Mouse (Mus musculus): ENCODE measurements at regions not wholly inside any gene's neighbourhood (a gene's known extent, or its start where the extent isn't known, plus 50 kb on each side); places are given as distances from the start of the nearest gene placed in this dataset.

DNA sequence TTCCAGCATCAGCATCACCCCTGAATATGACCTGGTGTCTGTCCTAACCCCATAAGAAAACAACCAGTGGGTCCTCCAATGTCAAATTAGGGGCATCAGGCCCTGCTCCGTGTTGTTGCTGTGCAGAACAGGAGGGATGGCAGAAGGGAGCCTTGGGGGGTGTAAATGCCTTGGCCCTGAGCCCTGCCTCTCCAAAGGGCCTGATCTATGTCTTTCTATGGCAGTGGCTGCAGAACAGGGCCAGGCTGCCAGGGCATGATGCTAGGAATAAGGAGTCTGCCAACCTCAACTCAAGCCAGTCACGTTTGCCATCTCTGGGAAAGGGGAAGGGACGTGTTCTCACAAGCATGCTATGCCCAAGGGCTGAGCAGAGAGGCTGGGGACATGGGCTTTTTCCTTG, 172.9 kb downstream of the Kcna5 start:
- no peak for DNase-seq (ENCODE audit: low spot score)

DNA sequence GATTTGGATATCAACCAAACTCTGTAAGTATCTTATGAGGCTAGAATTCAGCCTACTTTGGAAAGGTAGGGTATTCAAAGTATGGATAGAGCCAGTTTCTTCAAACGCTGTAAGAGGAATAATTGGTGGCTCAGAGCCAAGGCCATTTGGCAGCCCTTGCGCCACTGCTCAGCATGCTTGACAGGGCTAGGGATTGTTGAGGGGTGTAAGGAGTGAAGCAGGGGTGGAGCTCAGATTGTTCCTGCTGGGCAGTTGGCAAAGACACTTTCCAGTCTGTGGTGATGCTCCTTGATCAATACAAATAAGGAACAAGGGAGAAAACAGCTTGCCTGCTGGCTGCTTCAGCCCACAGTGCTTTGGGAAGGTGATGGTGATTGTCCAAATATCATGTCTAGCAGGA, 181.9 kb downstream of the Kcna5 start:
- DNase-seq (ENCODE audit: low spot score), result no peak

DNA sequence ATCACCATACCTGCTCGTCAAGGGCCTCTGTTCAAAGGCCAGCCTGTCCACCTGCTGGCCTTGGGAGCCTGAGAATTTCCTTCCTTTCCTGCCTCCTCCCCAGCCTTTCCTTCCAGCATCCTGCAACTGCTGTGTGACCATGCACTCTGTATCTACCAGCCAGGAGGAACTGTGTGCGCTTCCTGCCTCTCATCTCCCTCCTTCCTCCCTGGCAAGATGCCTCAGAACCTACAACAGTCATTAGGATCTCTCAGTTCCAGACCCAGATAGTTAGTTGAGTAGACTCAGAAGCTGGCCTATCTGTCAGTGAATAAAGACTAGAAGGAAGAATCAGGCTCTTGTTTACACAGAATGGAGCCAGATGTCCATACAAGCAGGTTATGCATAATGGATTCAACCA, 183.8 kb upstream of the Ntf3 start:
- no peak for DNase-seq (ENCODE audit: low spot score)

DNA sequence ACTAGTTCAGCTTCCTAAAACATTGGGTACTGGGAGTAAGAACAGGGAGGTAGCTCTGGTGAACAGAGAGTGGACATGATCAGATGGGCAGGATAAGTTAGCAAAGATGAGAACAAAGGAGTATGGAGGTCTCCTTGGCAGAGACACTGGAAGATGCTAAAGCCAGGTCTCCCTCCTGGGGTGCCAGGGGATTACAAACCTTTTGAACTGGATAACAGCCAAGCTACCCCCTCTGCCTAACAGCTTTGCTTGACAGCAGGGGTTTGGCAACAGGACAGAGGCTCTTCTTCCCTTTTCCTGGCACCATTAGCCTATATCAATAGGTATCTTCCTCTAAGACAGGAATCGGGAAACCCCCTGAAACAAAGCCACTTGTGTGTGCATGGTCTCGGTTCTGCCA, 183.2 kb upstream of the Ntf3 start:
- no peak for DNase-seq (ENCODE audit: low spot score)

DNA sequence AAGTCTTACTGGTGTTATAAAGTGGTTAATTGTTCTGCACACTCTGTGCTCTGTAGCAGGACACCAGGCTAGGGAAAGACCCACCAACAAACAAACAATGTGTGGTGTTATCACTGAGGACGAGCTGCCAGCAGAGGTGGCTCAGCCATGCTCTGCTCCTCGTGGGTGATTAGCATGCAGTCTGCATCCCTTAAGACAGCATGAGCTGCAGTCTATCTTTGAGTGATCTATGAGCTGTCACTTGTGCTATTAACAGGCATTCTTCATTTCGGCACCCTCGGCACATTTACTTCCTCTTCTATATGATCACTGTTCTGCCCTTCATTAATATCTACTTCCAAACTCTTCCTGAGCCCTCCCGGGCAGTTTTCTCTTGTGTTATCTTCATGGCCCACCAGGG, 178.5 kb upstream of the Ntf3 start:
- no peak for DNase-seq (ENCODE audit: low spot score)

DNA sequence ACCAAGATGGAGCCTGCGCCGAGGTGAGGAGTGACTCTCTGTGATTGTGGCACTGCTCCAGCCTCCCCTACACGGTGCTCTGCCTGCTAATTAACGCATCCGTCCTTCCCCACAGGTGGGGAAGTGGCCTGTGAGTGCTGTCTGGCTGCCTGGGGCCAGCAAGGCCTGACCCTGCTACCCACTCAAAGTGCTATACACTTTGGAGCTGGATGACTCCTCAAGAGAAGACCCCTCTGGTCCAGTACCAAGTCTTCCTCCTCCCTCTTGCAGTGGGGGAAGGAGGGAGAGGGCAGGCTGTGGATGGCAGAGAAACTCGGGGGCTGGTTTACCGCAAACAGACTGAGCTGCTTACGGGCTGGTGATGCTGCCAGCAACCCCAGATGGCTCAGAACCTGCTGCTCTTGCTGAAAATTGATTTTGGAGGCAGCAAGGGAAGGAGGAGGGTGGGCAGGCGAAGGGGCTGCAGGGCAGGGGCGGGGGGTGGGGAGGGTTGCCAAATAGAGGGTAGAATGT, 173.4 kb upstream of the Ntf3 start:
- no peak for DNase-seq (ENCODE audit: low spot score)

DNA sequence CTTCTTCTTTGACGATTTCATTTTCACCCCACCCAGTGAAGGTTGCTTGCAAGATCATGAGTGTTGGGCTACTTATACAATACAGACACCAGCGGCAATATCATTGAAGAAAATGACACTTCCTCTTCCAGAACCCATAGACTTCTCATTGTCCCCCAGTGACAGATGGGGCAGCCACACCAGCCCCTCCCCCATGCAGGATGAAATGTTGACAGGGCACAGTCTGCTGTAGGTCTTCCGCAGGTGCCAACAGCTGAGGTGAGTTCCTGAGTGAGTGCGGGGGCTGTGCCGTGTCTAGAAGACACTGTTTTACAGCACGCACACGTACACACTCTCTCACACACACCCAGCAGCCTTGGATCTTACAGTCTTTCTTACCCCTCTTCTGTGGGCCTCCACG, 171.0 kb upstream of the Ntf3 start:
- DNase-seq (ENCODE audit: low spot score), result no peak

DNA sequence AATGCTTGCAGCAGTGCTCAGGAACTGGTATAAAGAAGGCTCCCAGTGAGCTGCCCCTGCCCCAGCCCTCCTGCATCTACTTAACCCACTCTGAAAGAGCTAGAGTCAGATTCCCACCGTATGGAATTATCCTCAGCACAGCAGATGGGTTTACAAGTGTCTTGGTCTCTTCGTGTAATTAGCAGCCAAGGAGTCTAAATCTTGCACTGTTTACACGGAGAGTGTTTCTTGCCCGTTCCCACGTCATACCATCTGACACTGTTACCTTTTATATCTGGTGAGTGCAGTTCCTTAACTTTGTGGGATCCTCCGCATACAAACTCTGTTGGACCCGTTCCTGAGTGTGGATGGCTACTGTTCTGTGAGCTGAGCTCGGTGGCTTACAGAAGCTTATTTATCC, 167.5 kb upstream of the Ntf3 start:
- DNase-seq (ENCODE audit: low spot score), result no peak

DNA sequence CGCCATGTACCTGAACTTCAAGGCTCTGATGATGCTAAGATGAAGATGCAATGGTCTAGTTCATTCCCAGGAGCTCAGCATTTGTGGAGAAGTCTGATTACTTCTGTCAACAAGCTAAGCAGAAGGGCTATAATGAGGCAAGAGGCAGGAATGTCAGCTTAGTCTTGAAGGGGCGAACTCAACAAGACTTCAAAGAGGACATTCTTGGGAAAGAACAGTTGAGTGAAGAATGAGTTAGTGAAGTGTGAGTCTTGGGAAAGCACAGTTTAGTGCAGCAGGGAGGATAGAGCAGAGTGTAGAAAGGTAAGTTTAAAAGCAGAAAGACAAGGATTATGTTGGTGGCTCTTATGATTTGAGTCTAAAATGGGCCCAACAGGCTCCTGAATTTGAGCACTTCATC, 160.5 kb upstream of the Ntf3 start:
- no peak for DNase-seq (ENCODE audit: low spot score)

DNA sequence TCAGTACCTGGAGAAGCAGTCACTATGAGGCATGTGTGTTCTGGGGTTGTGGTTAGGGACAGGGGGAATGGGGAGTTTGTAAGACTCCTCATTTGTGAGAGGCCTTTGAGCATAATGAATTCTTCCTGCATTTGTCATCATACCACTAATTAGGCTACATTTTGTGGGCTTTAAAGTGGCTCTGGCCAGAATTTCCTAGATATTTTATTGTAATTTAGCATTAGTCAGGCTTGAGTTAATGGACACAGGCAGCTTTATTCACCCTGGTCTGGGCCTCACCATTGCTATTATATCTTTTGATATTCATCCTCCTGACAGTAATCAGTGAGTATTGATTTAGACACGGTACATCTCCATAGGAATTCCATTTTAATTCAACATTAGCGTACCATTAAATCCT, 151.8 kb upstream of the Ntf3 start:
- DNase-seq (ENCODE audit: low spot score), result no peak

DNA sequence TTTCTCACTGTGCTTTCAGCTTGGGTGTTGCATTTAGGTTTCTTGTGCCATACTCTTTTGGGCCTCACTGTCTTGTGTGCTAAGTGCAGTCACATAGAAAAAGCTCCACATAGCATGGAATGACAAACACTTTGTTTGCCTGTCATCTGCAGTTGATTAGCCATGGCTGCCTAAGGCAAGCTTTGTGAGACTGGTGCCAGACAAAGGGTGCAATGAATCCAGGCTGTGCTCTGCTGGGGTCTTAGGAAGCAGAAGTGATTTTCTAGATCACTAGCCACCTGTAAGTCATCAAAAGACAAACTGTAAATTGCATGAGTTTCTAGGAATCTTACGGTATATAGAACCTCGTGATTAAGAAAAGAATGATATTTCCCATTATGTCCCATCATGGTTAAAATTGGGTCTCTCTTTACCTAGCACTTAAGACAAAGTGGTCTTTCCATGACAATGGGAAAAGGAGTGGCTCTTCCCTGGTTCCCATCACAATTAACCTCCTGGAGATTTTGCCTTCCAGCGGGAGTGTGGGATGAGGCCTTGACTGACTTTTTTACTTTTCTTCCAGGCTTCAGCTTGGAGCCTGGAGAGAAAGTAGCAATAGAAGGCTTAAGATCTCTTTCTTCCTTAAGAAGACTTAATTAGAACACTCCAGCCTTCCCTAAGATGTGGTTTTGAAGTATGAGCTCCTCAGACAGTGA, 144.2 kb upstream of the Ntf3 start:
- DNase-seq (ENCODE audit: low spot score), result no peak

DNA sequence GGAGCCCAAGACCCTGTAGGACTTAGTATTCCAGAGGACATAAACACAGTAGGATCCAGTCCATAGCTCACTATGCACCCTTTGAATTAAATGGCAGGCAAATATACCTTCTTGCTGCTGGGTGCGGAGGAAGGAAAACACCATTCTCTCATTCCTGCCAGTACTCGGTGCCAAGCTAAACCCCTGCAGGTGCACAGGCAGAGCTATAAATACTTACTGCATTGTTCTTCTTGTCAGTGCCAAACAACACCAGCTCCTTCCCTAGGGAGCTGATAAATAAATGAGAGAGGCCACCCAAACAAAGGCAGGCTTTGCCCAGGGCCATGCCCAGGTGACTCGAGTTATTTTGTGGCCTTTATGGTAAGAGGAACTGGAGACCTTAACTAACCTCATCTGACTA, 136.4 kb upstream of the Ntf3 start:
- no peak for DNase-seq (ENCODE audit: low spot score)

DNA sequence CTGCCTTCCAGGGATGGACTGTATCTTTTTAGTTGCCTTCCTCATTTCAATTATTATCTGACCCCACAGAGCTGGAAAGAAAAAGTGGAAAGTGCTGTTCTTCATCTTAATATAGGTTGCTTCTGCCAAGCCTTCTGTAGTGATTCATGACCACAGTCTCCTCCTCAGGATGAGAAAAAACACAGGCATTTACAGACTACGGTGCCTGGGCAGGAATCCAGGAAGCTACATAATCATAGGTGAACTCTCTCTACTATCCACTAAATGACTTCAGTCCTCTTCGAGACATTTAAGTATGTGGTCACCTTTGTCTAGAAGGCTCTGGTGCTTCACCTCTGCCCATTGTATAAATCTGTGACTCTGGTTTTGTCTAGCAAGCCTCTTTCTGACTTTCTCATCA, 124.9 kb upstream of the Ntf3 start:
- no peak for DNase-seq (ENCODE audit: low spot score)

DNA sequence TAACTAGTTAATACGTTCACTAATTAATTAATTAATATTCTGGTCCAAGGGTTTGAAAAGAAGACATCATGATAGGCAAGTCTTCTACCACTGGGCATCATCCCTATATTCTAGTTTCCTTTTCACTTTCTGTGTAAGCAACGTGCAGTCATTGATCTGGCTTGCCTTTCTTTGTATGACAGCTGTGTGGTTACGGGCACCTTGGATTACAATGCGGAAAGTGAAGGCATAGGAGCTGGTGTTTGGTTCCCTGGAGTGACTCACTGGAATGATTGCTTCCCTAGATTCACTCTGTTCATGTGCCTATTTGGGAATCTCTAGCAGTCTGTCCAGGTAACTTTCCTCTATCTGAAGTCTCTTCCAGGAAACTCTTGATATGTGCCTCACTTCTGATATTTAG, 120.5 kb upstream of the Ntf3 start:
- DNase-seq (ENCODE audit: low spot score), result no peak

DNA sequence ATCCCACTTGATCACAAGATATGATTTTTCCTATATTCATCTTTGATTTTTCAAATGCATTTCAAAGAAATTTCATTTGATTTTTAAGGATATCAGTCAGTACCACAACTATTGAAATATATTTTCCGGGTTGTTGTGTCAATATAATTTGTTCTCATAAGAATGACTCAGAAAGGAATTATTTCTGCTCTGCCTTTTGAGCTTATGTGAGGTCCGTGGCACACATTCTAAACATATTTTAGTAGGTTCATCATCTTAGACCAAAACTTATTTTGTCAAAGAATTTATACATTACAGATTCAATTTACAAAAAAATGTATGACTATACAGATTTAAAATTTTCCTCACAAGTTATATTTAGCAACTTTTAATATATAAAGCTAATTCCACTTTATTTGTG, 119.5 kb upstream of the Ntf3 start:
- DNase-seq (ENCODE audit: low spot score), result no peak

DNA sequence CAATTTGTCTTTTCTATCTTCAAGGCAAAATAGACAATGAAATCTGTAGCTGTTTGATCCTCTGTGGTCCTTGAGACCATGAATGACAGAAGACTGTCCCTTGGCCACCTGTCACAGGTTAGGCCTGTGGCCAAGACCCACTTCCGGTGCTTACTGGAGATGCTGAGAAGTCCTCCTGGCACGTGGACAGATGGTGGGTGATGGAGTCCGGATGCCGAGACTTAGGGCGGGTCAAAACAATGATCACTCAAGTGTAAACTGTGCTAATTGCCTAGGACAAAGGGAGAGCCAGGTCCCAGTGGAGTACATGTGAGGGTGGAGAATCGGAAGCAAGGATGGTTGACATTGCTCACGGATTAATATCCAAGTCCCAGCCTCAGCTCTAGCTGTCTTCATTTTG, 117.7 kb upstream of the Ntf3 start:
- DNase-seq (ENCODE audit: low spot score), result no peak

DNA sequence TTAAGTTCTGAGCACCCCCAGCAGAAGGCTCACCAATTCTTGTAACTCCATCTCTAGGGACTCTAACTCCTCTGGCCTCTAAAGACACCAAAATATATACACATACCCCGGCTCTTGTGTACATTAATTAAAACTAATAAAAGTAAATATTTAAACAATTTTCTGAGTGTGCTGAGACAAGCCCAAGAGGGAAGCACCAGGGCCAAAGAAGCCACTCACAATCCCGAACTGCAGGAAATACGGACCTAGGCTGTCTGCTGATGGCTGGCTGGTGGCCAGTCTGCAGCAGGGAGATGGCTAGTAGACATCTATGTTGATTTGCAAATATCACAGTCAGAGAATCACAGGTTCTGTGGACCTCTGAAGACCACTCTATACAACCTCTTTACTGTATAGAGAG, 113.6 kb upstream of the Ntf3 start:
- no peak for DNase-seq (ENCODE audit: low spot score)

DNA sequence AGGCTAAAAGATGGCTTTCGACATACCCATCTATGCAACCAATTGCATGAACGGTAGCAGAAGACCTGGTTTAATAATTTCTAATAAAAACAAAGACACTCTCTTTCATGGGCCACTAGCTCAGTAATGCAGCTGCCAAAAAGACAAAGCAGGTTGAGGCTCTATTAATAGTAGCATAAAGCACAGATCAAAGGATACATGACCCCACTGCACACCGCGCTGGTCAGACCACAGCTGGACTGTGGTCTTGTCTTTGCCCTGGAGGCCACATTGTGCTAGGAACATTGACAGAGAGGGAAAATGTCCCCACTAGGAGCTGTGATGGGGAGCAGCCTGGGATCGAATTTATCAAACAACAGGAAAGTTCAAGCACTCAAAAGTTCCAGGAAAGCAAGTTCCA, 79.3 kb upstream of the Ntf3 start:
- DNase-seq (ENCODE audit: low spot score), result no peak

DNA sequence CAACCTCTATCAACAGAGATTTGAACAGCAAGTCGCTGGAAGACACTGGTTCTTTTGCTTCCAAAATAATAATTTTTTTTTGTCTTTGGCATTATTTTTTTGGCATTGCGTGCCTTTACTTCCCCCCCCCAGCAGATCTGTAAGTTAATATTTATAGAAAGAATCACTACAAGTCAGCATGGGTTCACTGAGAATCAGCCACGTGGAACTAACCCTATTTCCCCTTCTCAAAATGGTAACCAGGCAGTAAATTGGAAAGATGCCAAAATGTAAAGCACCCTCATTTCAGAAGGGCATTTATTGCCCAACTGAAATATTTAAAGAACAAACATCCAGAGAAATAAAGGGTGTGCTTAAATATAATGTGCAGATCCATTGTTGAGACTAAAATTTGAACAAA, 78.7 kb upstream of the Ntf3 start:
- DNase-seq (ENCODE audit: low spot score), result no peak

DNA sequence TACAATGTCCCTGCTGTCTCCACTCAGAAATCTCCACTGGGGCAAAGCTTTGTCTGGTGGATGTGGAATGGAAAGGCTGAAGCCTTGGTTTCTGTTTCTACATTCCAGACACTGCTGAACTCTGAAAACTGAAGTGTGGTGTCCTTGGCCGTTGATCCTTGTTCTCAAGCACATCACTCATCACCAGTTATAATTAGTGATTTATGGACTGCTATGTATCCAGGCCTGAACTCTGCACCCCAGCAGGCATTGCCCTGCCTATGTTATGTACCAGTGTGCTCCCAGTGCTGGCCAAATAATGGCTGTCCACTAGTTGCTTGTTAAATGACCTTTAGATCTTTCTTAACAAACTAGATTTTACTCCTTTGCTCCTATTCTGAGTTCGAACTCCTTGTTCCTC, 75.6 kb upstream of the Ntf3 start:
- no peak for DNase-seq (ENCODE audit: low spot score)

DNA sequence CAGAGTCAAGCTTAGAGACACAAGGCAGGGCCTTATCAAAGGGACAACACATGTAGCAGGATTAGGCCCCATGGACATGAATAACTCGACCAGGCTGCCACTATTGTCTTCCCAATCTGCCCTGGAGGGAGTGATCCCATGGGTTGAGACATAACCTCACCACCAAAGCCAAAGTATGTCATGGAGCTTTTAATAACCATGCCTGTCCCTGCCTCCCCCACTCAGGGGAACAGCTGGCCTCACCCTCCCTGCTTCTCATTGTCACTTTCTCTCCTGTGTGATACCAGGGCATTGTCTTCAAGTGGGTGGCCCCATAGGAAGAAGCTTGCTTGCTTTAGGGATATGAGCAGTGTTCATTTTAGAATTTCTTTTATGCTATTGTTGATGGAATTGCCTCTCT, 73.5 kb upstream of the Ntf3 start:
- DNase-seq (ENCODE audit: low spot score), result no peak
